Mouse (Mus musculus) myocyte (in vitro differentiated cells): Measurements from ENCODE around the gene Rspo1.

Source experiments
- E2F4 ChIP-seq: IDR thresholded peaks from one replicate; pipeline ENCODE4 v1.6.1; 2011; ENCODE audit warnings: mild to moderate bottlenecking, control low read depth, moderate library complexity; ENCODE audit not compliant: insufficient read depth
- MAX ChIP-seq: IDR thresholded peaks from one replicate; pipeline ENCODE4 v1.6.1; 2011; ENCODE audit warnings: low read depth, mild to moderate bottlenecking, control low read depth
- MYOG ChIP-seq, 3 experiments: IDR thresholded peaks; one replicate each; pipeline ENCODE4 v1.6.1; 2011; ENCODE audit warnings: control low read depth in 2 of 3, low read depth in 2 of 3, mild to moderate bottlenecking in 2 of 3; ENCODE audit not compliant: insufficient read length in 2 of 3, control insufficient read depth in 1 of 3, insufficient read depth in 1 of 3
- POLR2A ChIP-seq: IDR thresholded peaks from one replicate; pipeline ENCODE4 v1.6.1; 2011; ENCODE audit warnings: low read depth, mild to moderate bottlenecking, control low read depth, moderate library complexity; ENCODE audit not compliant: insufficient read length
- POLR2AphosphoS2 ChIP-seq: IDR thresholded peaks from one replicate; pipeline ENCODE4 v1.6.1; 2011; ENCODE audit warnings: low read depth, control low read depth; ENCODE audit not compliant: insufficient read length
- REST ChIP-seq: IDR thresholded peaks from one replicate; pipeline ENCODE4 v1.6.1; 2011; ENCODE audit warnings: mild to moderate bottlenecking, control low read depth, moderate library complexity; ENCODE audit not compliant: insufficient read depth, insufficient read length
- SRF ChIP-seq: IDR thresholded peaks from one replicate; pipeline ENCODE4 v1.6.1; 2011; ENCODE audit warnings: low read depth; ENCODE audit not compliant: control insufficient read depth, insufficient read length
- TCF12 ChIP-seq: IDR thresholded peaks from one replicate; pipeline ENCODE4 v1.6.1; 2011; ENCODE audit warnings: mild to moderate bottlenecking, control low read depth; ENCODE audit not compliant: poor library complexity, insufficient read depth, severe bottlenecking
- USF1 ChIP-seq: IDR thresholded peaks from one replicate; pipeline ENCODE4 v1.6.1; 2011; ENCODE audit warnings: low read depth, mild to moderate bottlenecking, control low read depth, moderate library complexity

- TF ChIP-seq E2F4: no peak
- TF ChIP-seq POLR2A: no peak
- no peak for TF ChIP-seq TCF12
- TF ChIP-seq POLR2AphosphoS2: no peak
- no peak for TF ChIP-seq SRF
- no peak for TF ChIP-seq MAX
- no peak for TF ChIP-seq MYOG (IDR thresholded peaks at IDR 0.05; ENCODE audit: control insufficient read depth in 1 of 3, insufficient read depth in 1 of 3, insufficient read length in 2 of 3, low read depth in 2 of 3)
- TF ChIP-seq REST: no peak
- no peak for TF ChIP-seq USF1
Observed at GRCm38 (mm10) chr4:124970677-124971076, 15.6 kb upstream of the Rspo1 start.
